Mouse (Mus musculus): ENCODE data around the gene Camk2g.

The Camk2g gene

GRCm38 (mm10) chr14:20786020-20786419, 7.9 kb downstream of the Camk2g start:
- no peak for DNase-seq (ENCODE audit: extremely low spot score, low spot score)

DNA sequence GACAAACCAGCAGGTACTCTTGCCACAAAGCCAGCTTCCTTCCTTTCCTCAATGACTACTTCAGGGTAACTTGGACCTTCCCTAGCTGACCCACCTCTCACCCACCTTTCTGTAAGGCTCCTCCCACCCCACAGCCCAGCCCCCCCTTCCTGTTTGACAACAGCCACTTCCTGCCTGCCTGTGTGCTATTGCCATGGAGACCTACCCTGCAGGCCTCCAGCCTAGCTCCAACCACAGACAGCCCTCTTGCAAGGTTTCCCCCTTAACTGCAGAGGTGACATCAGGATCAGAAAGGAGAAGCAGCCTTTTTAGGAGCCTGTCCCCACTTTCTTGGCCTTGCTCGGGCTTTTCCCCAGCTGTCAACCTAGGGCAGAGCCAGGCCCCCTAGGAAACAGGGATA, 8.7 kb downstream of the Camk2g start:
- DNase-seq (ENCODE audit: extremely low spot score, low spot score), result no peak

GRCm38 (mm10) chr14:20784708-20785107, 9.2 kb downstream of the Camk2g start:
- no peak for DNase-seq (ENCODE audit: extremely low spot score, low spot score)

DNA sequence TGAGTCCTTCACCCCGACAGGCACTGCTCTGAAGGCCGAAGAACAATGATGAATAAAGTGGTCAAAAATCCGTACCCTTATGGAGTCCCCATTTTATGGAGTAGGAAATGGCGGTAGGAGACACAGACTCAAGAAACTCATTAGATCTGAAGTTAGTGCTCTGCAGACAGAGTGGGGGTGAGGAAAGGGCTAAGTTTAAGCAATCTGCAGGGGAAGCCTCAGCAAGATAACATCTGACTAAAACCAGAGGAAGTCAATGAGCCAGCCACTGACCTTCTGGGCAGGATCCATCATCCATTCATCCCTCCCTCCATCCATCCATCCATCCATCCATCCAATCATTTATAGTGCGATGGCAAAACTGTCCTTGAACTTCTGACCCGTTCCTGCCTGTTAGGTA, 10.4 kb downstream of the Camk2g start:
- no peak for DNase-seq (ENCODE audit: extremely low spot score, low spot score)

DNA sequence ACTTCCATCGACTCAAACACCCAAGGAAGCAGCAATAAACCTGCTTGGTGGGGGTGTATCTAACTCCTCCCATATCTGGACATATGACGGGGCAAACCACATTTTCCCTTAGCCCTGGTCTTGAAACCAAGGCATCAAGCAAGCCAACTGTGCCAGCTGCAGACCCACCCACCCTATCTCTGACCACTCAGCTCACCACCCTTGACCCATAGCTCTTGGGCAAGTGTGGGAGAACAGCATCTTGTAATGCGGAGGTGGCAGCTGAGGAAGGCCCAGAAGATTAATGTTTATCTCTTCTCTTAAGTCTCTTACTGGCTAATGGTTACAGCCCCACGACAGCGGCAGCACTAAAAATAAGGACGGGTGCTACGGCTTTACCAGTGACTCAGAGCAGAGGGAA, 11.0 kb downstream of the Camk2g start:
- DNase-seq (ENCODE audit: extremely low spot score, low spot score), result no peak

DNA sequence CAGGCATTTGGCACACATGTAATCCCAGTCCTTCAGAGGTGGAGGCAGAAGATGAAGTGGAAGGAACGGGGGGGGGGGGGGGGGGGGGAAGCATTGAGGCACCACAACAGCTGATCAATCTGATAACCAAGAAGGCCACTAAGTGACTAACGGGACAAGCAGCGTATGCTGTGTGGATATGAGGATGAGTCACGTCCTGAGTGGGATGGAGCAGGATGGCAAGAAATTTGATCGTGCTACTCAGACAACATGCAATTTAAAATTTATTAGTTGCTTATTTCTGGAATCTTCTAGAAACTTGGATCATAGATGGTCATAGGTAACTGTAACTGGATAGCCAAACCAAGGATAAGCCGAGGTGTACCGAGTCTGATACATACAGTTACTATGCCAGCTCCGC, 13.7 kb downstream of the Camk2g start:
- DNase-seq (ENCODE audit: extremely low spot score, low spot score), result no peak

DNA sequence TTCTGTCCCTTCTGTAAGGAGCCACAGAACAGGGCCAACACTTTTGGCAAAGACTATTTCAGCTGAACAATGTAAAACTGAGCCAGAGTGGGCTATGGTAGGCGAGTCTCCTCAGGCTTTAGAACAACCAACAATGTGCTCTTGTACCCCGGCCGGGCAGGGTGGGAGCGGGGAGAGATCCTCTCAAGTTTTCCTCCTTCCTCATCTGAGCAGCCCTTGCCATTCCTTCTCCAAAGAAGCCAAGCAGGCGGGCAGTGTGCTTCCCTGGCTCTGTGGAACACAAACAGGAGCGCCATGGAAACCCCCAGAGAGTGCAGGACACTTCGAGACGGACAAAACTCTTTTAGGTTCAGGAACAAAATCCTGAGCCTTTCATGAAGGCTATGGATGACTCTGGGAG, 15.4 kb downstream of the Camk2g start:
- no peak for DNase-seq (ENCODE audit: extremely low spot score, low spot score)

DNA sequence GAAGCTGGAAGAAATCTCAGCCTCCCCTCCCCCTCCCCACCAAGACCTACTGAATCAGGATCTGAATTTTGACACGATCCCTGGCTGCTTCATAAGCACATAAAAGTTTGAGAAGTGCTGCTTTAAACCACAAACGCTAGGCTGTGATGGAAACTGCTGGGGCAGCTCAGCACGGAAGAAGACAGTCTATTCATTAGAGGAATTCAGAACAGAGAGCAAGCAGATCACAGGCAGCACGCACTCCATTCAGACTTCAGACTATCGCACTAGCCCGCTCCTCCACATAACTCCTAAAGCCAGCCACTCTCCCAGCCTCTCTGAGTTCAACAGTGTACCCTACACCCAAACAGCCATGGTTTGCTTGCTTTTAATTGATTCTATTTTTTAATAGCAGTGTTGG, 18.2 kb downstream of the Camk2g start:
- DNase-seq (ENCODE audit: extremely low spot score, low spot score), result no peak

DNA sequence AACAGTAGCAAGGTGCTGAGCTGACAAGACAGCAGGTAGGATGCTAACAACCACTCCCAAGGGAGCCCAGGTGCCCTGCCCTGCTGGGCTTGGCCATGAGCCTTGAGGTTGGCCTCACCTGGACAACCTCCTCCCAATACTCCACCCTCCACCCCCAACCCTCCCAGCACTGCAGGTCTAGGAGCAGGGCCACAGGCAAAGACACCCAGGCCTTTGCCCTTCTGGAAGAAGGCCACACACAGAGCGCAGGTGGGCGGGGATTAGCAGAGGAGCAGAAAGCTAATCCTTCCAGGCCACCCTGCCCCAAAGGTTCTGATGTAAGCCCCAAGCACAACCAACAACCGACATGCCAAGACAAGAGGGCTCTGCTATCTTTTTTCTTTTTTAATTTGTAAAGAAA, 20.5 kb downstream of the Camk2g start:
- no peak for DNase-seq (ENCODE audit: extremely low spot score, low spot score)

DNA sequence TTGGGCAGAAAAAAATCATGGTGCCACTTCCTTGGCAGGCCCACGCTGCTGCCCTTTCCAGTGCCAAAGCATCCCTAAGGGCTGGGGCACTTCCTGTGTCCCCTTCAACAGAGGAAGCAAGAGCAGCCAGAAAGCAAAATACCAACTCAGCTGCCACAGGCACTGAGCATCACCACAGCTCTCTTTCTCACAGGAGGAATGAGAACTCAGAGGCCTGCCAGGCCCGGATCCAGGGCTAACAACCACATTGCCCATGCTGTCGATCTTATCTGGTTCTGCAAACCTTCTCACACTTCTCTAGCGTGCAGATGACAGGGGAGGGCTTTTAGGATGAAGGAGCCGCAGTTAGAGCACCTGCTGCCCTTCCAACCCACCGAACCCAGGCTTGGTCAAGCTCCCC, 21.1 kb downstream of the Camk2g start:
- no peak for DNase-seq (ENCODE audit: extremely low spot score, low spot score)

DNA sequence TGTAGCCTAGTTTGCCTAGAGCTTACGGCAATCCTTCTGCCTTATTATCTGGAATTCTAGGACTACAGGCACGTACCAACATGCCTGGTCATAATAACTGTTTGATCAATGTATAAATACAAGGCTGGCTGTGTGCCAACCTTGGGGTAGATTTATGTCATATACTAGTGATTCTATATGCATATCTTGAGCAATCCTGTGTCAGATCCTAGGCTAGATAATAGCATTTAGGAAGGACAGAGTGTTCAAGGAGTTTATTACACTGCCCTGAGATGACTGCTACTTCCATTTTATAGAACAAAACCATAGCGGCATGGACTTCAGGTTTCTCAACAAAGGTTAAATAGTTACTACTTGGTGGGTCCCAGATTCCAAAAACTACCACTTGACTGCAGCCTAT, 21.9 kb downstream of the Camk2g start:
- no peak for DNase-seq (ENCODE audit: extremely low spot score, low spot score)

DNA sequence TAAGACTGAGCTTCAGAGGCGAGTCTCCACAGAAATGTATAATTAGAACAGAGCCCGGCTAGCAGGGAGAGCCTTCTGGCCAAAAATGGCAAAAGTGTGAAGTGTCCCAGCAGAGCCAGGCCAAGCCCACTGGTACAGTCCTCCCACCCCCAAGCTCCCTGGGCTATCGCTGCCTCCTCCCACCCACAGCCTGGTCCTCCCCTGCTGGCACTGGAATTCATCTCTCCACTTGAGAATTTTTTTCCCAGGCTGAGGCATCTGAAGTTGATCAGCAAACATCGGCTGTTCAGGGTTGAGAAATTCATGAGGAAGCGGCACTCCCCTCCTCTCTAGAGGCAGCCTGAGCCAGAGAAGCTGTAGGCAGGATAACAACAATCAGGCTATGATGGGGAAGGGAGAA, 25.3 kb downstream of the Camk2g start:
- no peak for DNase-seq (ENCODE audit: extremely low spot score, low spot score)

GRCm38 (mm10) chr14:20767936-20768335, 26.0 kb downstream of the Camk2g start:
- no peak for DNase-seq (ENCODE audit: extremely low spot score, low spot score)

DNA sequence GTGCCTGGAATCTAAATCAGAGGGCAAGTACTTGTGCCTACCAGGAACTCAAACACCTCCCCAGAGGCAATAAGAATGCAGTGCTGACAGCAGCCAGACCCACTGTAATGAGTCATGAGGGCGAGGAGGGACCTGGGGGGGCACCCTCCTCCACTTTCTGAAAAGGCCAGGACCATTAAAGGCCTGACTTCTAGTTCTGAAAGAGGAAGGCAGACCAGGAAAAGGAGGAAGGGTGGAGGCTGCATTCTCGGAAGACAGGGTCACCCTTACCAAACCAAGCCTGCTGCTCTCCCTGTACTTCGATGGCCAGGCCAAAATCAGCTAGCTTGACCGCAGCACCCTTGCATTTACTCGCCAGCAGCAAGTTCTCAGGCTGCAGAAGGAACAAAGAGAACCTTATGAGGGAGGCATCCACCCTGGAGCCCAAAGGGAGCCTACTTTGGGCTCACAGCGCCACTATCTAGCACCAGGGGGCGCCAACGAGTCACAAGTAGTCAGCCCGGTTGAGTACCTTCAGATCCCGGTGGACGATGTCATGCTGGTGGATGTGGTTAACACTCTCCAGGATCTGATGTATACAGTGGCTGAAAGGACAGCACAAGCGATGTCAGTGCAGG, 28.1 kb downstream of the Camk2g start:
- peak; percentile 87 for DNase-seq (ENCODE audit: extremely low spot score, low spot score)

DNA sequence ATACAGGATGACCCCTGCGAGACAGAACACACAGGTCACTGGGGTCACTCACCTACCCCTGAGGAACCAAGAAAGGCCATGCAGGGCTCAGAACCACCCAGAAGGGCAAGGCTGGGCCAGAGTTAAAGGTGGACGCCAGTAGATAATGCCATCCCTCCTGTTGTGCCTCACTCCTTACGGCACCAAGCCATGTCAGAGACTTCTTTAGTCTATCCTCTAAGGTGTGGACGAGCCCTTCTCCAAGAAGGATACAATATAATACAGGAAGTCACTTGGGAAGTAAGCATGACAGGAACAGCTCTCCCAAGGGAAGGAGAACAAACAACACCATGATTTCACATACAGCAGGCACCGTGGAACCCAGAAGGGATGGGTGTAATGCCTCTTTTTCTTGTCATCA, 28.9 kb downstream of the Camk2g start:
- no peak for DNase-seq (ENCODE audit: extremely low spot score, low spot score)

GRCm38 (mm10) chr14:20758768-20759435, 35.0 kb downstream of the Camk2g start:
- no peak for DNase-seq (ENCODE audit: extremely low spot score, low spot score)

DNA sequence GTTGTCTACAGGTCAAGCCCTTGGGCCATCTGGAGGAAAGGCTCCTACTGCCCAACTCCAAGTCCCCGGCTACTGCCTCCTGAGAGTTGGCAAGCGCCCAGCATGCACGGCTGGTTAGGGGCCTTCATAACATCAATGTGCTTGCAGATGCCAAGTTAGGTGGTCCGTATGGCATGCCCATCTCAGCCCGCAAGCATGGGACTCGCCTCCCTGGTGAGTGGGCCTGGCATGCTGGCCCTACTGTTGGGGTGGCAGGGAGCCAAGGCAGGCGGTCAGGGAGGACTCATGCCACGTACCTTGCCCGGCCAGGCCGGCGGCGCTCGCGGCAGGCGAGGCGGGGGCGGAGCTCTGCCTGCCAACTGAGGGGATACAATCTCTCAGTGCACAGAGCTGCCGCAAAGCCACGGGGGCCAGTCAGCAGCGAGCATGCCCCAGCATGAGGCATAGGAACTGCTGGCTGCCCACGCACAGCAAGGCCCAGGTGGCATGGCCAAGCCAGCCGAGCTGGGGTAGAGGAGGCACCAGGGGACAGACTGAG, 36.4 kb downstream of the Camk2g start:
- DNase-seq (ENCODE audit: extremely low spot score, low spot score), result no peak

GRCm38 (mm10) chr14:20753792-20754191, 40.1 kb downstream of the Camk2g start:
- DNase-seq (ENCODE audit: extremely low spot score, low spot score), result no peak

GRCm38 (mm10) chr14:20750503-20750902, 43.4 kb downstream of the Camk2g start:
- no peak for DNase-seq (ENCODE audit: extremely low spot score, low spot score)

DNA sequence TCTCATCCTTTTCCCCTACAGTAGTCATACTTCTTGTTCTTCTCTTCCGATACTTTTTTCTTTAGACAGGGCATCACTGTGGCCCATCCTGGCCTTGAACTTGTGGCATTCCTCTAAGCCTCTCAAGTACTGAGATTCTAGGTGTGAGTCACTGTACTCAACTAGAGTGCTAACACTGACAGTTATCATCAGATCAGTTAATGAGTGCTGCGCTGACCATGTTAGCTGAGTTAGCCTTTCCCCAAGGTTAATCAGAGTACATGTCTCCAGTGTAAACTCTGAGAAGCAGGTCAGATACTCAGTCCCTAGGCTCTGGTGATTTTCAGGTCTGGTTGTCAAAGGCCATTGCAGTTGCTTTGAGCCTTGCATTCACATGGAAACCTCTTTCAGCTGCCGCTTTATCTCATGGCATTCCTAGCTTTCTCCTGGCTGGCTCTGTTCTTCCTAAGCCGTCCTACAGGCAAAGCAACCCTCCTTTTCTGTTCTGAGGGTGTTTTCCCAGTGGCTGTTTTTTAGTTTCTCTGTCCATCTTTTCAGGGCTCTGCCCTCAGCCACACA, 44.3 kb downstream of the Camk2g start:
- DNase-seq (ENCODE audit: extremely low spot score, low spot score), result no peak

- DNase-seq (ENCODE audit: extremely low spot score, low spot score), result no peak
These were observed 45.5 kb downstream of the Camk2g start for GRCm38 (mm10) chr14:20748388-20748787.

- no peak for DNase-seq (ENCODE audit: extremely low spot score, low spot score)
These were observed 47.0 kb downstream of the Camk2g start for GRCm38 (mm10) chr14:20746935-20747334.

DNA sequence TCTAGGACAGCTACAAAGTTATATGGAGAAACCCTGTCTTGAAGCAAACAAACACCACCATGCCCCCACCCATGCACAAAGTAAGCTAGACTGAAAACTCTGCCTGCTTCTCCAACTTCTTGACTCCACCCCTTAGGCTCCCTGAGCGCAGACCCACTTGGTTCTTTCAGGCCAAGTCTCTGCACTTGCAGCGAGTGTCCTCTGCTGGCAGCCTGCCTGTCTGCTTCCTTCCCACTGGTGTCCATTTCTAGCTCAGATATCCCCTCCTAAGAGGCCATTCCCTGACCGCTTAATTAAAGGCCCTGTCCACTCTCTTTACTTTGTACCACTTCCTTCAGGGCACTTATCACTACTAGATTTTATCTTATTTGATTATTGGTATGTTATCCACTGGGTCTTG, 50.3 kb downstream of the Camk2g start:
- DNase-seq (ENCODE audit: extremely low spot score, low spot score), result no peak
